In genomic region chr13:37104410-37105294, GRCm38 (mm10) we compare ENCODE assay signal across 11 mouse cellular contexts. TPM values are rescaled to one million over a fixed set of nuclear protein-coding genes. Genes with fewer than 3 reads are reported as not detected.
A peak's percentile ranks its signal among the peaks of the same experiment; 100 is the strongest.
DNase-seq lines count a peak whose midpoint lies in the region; ATAC-seq and TF ChIP-seq lines count a peak whose summit lies in the region.
"Had no signal": no experiment of that assay in that cellular context is flagged by ENCODE, and none has a peak within 500 bp of the region (broad histone marks: within the 10 kb centered on the region; RNA-seq: fewer than 3 reads in every experiment).

No protein-coding gene starts in this region.

- peak; percentile 18 for DNase-seq in liver, postnatal 0 days
- DNase-seq in liver, embryonic 11.5 days (ENCODE audit: low spot score) = no peak
- peak; percentile 37 for DNase-seq in fat pad, adult 2 months (ENCODE audit: extremely low read depth, low read depth, low spot score)
- DNase-seq in hindbrain, embryonic 14.5 days (ENCODE audit: low spot score) = no peak
- no peak for DNase-seq in kidney, postnatal 10 days
- no peak for DNase-seq in adrenal gland, postnatal 14 days
- DNase-seq in left cerebral cortex, adult 18-20 months (ENCODE audit: low spot score in 2 of 2) = no peak
- DNase-seq: right cerebral cortex, postnatal 14 days had no signal

- WGBS in liver, postnatal 0 days (ENCODE audit: insufficient replicate concordance) = 63% methylated on average over 9 of the region's 9 CpGs
- WGBS in liver, embryonic 11.5 days = 68% methylated on average over 9 of the region's 9 CpGs
- 53% methylated on average over 9 of the region's 9 CpGs for WGBS in hindbrain, embryonic 14.5 days
- 52% methylated on average over 9 of the region's 9 CpGs for WGBS in midbrain, embryonic 16.5 days

- no peak for TF ChIP-seq CTCF in liver, postnatal 0 days (IDR thresholded peaks at IDR 0.05; ENCODE audit: low read depth)

- no peak overlapping the region for H3K9ac ChIP-seq in liver, postnatal 0 days (replicated peaks)
- H3K9ac ChIP-seq in liver, embryonic 11.5 days (ENCODE audit: low read depth, low read length) = no peak overlapping the region
- H3K9ac ChIP-seq in hindbrain, embryonic 14.5 days = no peak overlapping the region
- no peak overlapping the region for H3K9ac ChIP-seq in midbrain, embryonic 16.5 days (ENCODE audit: low read depth, low read length)
- H3K9ac ChIP-seq: heart, embryonic 13.5 days had no signal

- peak; percentile 56; the same call in 1 of the 2 replicates for TF ChIP-seq EP300 in liver, postnatal 0 days (IDR thresholded peaks at IDR 0.05; ENCODE audit: low read depth)

- no peak overlapping the region for H3K4me3 ChIP-seq in liver, postnatal 0 days (ENCODE audit: low read depth, low read length)
- no peak overlapping the region for H3K4me3 ChIP-seq in liver, embryonic 11.5 days (ENCODE audit: low read depth, low read length)
- no peak overlapping the region for H3K4me3 ChIP-seq in hindbrain, embryonic 14.5 days (replicated peaks; ENCODE audit: low read length)
- no peak overlapping the region for H3K4me3 ChIP-seq in midbrain, embryonic 16.5 days (ENCODE audit: low read depth, low read length)
- H3K4me3 ChIP-seq: heart, embryonic 13.5 days had no signal

- no peaks in the 10 kb centered on the region for H3K4me1 ChIP-seq in liver, postnatal 0 days (ENCODE audit: insufficient read depth)
- no peaks in the 10 kb centered on the region for H3K4me1 ChIP-seq in liver, embryonic 11.5 days (replicated peaks; ENCODE audit: control insufficient read depth, insufficient read depth, low read length)
- H3K4me1 ChIP-seq in hindbrain, embryonic 14.5 days (replicated peaks; ENCODE audit: control insufficient read depth, insufficient read depth, low read length) = peaks cover 11% of the 10 kb centered on the region
- H3K4me1 ChIP-seq in midbrain, embryonic 16.5 days (ENCODE audit: control insufficient read depth, insufficient read depth, low read length) = peaks cover 10% of the 10 kb centered on the region; the same call in 1 of the 2 replicates
- H3K4me1 ChIP-seq: heart, embryonic 13.5 days had no signal

- peak; percentile 23; the same call in 1 of the 2 replicates for ATAC-seq in liver, postnatal 0 days
- no peak for ATAC-seq in liver, embryonic 11.5 days (replicated peaks; ENCODE audit: low FRiP score)
- peak; percentile 56 for ATAC-seq in hindbrain, embryonic 14.5 days (ENCODE audit: low FRiP score)
- peak; percentile 55 for ATAC-seq in midbrain, embryonic 16.5 days
- ATAC-seq: intestine, embryonic 16.5 days had no signal

- no peak overlapping the region for H3K27ac ChIP-seq in liver, postnatal 0 days (ENCODE audit: low read depth)
- no peak overlapping the region for H3K27ac ChIP-seq in liver, embryonic 11.5 days (ENCODE audit: low read depth, low read length)
- peak overlapping the region; percentile 72 for H3K27ac ChIP-seq in hindbrain, embryonic 14.5 days
- H3K27ac ChIP-seq in midbrain, embryonic 16.5 days (ENCODE audit: low read length) = no peak overlapping the region
- H3K27ac ChIP-seq: heart, embryonic 13.5 days had no signal

- no peaks in the 10 kb centered on the region for H3K36me3 ChIP-seq in liver, postnatal 0 days (replicated peaks; ENCODE audit: insufficient read depth, low read length)
- H3K36me3 ChIP-seq in liver, embryonic 11.5 days (ENCODE audit: control insufficient read depth, insufficient read depth, low read length) = no peaks in the 10 kb centered on the region
- no peaks in the 10 kb centered on the region for H3K36me3 ChIP-seq in hindbrain, embryonic 14.5 days (replicated peaks; ENCODE audit: control insufficient read depth, insufficient read depth)
- H3K36me3 ChIP-seq in midbrain, embryonic 16.5 days (ENCODE audit: control insufficient read depth, insufficient read depth, low read length) = no peaks in the 10 kb centered on the region
- H3K36me3 ChIP-seq: heart, embryonic 13.5 days had no signal

- no peak overlapping the region for H3K4me2 ChIP-seq in liver, postnatal 0 days (ENCODE audit: low read depth, low read length)
- H3K4me2 ChIP-seq in liver, embryonic 11.5 days = no peak overlapping the region
- H3K4me2 ChIP-seq in hindbrain, embryonic 14.5 days (replicated peaks) = no peak overlapping the region
- H3K4me2 ChIP-seq in midbrain, embryonic 16.5 days (ENCODE audit: low read length) = peak overlapping the region; percentile 12; the same call in 1 of the 2 replicates
- H3K4me2 ChIP-seq: heart, embryonic 13.5 days had no signal

- H3K27me3 ChIP-seq in liver, postnatal 0 days (ENCODE audit: insufficient read depth, low read length) = no peaks in the 10 kb centered on the region
- H3K27me3 ChIP-seq in liver, embryonic 11.5 days (replicated peaks; ENCODE audit: control insufficient read depth, insufficient read depth, low read length) = no peaks in the 10 kb centered on the region
- no peaks in the 10 kb centered on the region for H3K27me3 ChIP-seq in hindbrain, embryonic 14.5 days (ENCODE audit: control insufficient read depth, insufficient read depth, low read length)
- H3K27me3 ChIP-seq in midbrain, embryonic 16.5 days (ENCODE audit: control insufficient read depth, insufficient read depth, low read depth, low read length) = no peaks in the 10 kb centered on the region
- H3K27me3 ChIP-seq: heart, embryonic 13.5 days had no signal

- no peaks in the 10 kb centered on the region for H3K9me3 ChIP-seq in liver, postnatal 0 days (ENCODE audit: low read length)
- no peaks in the 10 kb centered on the region for H3K9me3 ChIP-seq in liver, embryonic 11.5 days (ENCODE audit: control insufficient read depth, low read length)
- H3K9me3 ChIP-seq in hindbrain, embryonic 14.5 days (ENCODE audit: control insufficient read depth, low read length) = no peaks in the 10 kb centered on the region
- H3K9me3 ChIP-seq in midbrain, embryonic 16.5 days (replicated peaks; ENCODE audit: control insufficient read depth, low read length, poor library complexity, severe bottlenecking) = no peaks in the 10 kb centered on the region
- H3K9me3 ChIP-seq: heart, embryonic 13.5 days had no signal

RNA-seq across cellular contexts. Expression of gene F13a1, which starts 54.6 kb away (rescaled TPM):
- polyA plus RNA-seq in liver, postnatal 0 days (2015; fragmentation: Nextera tagmentation; extraction: Ambion mirVana) = 7.4 and 9.3 TPM in 2 replicates
- 7.9 and 10.1 TPM in 2 replicates for polyA plus RNA-seq in liver, embryonic 11.5 days (2014; fragmentation: Nextera tagmentation; extraction: Ambion mirVana)
- polyA plus RNA-seq in hindbrain, embryonic 14.5 days (2014; fragmentation: Nextera tagmentation; extraction: Ambion mirVana) = 10.0 and 10.6 TPM in 2 replicates
- 15.5 and 16.4 TPM in 2 replicates for polyA plus RNA-seq in midbrain, embryonic 16.5 days (2015; fragmentation: Nextera tagmentation; extraction: Ambion mirVana)
- 12.8 and 16.0 TPM in 2 replicates for total RNA-seq in adrenal gland, postnatal 14 days (2021)
- 1 to 10 TPM; 3.7 TPM for total RNA-seq in left cerebral cortex, adult 18-20 months (2021)

Comparison
In these comparisons a context has a peak if more than half of its experiments do, and no peak if none do; other contexts are left out.
1. DNase-seq: peak in liver, postnatal 0 days (single experiment) and fat pad, adult 2 months (single experiment); none in liver, embryonic 11.5 days (single experiment), hindbrain, embryonic 14.5 days (single experiment), kidney, postnatal 10 days (single experiment), adrenal gland, postnatal 14 days (single experiment) and left cerebral cortex, adult 18-20 months (0 of 2).